Mouse (Mus musculus) fat pad, adult 2 months (tissue): Measurements from ENCODE around the gene Ace3.

ENCODE experiments used
- DNase-seq: peaks from one replicate; pipeline ENCODE4 v3.0.0-alpha.2; 2011; ENCODE audit warnings: low read depth, low spot score; ENCODE audit errors: extremely low read depth

Ace3 gene

DNA sequence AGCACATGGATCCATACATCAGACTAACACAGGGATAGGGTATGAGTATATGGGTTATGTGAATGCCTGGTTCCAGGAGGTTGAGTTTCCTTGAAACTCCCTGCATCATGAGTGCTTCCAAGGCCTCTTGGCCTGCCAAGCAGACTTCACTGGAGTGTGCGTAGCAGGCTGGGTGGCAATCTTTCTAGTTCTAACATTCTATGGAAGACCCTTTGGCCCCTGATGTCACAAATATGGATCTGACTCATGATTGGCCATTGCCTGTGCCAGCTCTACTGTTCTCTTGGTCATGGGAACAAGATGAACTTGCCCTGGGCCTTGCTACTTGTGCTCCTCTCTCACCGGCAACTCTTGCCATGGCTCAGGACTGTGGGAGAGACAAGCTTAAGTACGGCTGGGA lies at the start of gene Ace3:
Gene Ace3, plus strand, starts transcription at position 301 of the 400 bp plus-strand sequence.
- no peak for DNase-seq

DNA sequence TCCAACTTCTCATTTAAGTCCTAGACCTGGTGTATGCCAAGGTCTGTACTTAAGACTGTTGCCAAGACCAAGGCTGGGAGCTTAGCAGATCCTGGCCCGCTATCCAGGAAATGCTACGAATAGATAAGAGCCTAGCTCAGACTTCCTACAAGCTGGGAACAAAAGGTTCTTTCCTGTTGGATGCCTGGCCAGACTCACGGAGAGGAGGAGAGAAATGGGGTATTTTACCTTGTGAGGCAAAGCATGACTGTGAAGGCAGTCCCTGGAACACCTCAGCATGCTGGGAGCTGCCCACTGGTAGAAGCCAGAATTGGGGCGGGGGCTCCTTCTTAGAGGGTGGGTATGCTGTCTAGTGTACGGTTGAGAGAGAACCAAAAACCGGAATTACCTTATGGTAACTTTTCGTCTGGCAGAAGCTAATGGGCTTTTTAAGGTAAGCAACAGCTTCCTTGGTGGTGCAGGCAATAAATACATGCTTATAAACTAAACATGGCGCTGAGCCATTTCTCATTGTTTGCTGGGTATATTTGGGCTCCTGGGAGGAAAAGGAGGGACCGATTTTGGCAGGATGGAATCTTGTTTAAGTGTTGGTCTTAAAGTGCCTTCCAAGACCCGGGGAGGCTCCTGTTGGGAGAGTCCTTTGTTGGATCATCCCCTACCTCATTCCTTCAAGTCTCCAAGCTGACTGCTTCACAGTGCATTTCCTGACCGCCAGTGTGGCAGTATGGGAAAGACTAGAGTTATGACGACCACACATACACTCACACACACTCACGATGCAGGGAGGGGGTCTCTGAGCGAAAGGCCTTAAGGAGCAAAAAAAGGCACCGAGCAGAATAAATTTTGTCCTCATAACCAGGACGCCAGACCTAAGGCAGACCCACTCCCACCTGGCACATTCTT lies 49.5 kb upstream of the Ace3 start:
- DNase-seq: peak; percentile 90

DNA sequence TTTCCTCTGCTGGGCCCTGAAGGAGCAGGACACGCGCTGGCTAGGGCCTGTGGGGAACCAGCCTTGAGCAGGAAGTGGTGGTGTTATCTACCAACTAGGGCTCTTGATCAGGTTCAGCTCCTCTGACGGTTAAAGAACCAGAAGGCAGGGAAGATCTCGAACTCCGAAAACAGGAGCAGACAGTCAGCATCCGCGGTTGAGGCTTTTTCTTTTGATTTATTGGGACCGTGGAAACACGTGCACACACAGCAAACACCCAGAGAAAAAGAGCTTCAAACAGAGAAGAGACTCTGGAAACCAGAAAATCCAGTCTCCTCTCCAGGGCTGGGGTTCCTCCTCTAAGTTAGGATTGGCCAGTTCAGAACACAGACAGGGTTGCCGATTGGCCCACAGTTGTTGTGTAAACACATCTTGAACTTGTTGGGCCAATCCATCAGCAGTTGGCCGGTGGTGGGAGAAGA lies 47.8 kb upstream of the Ace3 start:
- DNase-seq: peak; percentile 56

DNA sequence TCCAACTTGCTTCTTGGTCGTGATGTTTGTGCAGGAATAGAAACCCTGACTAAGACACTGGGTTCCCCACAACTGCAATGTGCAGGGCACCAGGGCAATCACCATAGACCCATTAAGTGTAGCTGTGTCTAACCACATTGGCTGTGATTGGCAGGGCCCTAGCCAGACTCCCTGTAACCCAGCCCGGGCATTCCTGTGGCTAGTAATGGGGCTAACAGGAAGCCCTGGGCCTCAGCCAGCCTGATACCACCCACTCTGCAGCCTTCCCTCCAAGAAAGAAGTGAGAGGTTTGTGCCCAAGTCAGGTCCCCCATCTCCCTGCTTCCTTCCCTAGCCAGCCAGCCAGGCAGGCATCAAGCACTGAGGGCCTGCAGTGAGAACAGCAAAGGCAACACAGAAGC lies 46.2 kb upstream of the Ace3 start:
- DNase-seq: no peak

DNA sequence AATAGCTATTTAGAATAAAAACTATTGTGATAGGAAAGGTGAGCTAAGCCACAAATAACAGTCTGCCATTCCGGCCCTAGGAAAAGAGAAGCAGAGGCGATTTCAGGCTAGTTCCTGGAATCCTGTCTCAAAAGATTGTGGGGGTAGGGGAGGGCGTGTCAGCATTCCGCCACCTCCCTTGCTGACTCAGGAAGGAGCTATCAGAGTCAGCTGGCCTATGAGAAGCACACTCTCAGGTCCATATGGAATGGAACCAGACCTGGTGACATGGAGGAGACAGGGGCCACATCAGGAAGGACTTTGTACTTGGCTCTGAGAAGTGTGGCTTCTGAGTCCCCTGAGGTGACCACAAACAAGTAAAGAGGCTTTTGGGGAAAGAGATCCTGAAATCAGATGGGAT lies 44.0 kb upstream of the Ace3 start:
- DNase-seq: no peak

DNA sequence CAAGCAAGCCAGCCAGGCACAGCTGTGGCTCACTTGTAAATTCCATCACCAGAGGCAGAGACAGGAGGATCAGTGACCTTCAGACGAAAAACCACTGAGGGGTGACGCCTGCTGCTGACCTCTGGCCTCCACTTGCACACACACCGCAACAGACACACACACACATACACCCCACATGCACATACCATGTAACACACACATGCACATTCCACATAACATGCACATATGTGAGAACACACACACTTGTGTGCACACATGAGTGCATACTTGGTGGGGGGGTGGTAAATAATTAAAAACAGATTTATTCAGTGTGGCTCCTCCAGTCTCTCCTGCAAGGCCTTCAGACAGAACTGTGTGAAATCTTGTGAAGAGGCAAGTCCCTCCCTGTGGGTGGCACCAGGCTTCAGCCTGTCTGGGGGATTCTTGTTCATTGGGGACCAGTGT lies 42.9 kb upstream of the Ace3 start:
- DNase-seq: no peak

DNA sequence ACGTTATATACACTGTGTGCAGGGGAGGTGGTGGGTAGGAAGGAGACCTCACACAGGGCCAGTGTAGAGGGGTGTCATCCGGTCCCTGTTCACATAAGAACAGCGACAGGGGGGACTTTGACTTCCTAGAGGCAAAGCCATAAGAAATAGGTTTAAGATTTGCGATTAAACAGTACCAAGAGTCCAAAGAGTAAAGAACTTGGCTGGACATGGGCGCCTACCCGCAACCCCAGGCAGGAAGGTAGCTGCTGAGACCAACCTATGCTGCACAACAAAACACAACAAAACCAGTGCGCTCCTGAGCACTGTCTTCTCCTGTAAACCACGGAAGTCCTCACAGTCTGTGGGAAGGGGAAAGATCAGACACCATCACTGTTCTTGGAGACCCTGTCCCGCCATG lies 42.4 kb upstream of the Ace3 start:
- no peak for DNase-seq

DNA sequence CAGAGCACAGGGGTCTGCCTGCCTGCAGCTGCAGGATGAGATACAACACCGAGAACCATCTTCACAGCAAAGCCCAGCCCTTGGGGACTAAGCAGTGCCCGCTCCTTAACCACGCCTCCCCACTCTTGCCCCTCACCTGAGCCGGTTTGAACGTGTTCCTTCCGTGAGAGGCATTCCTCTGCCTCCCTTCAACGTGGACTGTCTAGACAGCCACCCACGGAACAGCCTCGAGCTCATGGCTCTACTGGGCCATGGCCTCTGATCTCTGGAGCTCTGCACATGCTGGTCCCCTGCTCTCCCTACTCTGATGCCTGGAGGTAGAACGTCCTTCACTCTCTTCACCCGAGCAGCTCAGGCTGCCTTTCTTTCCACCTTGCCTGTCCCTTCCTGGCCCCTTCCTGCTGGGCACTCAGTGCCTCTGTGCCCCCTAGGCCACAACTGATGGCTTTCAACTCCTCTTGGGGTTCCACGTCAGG lies 41.5 kb upstream of the Ace3 start, which contains the start of gene Cyb561:
Gene Cyb561, minus strand, starts transcription at position 426 of the 476 bp plus-strand sequence.
- DNase-seq: no peak

DNA sequence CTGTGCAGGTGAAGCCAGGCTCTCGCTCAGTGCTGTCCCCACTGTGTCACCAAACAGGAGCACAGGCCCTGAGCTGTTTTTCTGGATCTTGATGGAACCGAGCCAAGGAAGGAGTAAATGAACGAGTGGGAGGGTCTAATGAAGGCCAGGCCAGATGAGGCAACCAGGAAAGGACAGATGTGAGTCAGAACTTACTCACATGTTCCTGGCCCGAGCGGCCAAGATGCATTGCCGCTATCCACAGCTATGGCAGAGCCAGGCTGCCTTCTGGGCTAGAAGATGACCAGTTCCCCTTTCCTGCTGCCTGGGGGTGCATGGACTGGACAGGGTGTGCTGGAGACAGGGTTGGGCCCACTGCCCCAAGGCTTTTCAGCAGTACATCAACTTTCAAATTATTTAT lies 41.1 kb upstream of the Ace3 start:
- DNase-seq: peak; percentile 76

DNA sequence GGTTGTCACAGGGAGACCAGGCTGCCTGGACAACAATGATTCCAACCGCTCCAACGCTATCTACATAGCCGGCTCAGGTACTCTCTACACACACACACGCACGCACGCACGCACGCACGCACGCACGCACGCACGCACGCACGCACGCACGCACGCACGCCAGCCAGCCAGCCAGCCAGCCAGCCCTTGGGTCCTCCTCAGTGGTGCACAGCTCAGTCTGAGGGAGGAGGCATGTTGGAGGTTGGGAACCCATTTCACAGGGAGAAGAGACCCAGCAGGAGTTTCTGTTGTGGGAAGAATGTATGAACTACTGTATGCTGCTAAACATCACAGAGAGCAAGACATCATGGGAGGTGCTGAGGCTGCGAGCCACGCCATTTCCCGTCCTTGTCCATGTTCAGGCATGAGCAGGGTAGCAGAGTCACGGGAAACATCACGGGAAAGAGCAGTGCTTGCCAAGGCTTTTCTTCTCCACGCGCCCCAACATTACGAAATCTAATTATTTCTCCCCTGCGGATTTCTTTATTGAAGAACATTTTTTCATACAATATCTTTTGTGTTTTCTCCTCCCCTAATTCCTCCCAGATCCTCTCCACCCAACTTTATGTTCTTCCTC lies 38.6 kb upstream of the Ace3 start:
- DNase-seq: no peak

DNA sequence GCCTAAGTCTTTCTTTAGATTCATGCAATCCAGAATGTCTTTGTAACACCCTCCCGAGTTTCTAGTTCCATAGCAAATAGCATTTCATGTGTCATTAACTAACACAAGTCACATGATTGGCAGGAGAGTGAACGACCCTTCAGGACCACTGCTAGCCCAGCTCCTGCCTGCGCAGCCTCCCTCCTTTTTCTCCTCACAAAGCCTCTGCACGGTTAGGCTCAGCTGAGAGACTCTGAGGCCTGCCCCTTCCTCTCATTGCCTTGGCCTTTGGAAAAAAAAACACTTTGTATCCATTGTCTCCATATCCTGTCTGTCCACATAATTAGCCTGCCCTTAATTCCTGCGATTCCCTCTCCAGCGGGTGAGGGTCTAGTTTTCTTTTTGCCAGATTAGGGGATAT lies 37.0 kb upstream of the Ace3 start:
- DNase-seq: no peak

DNA sequence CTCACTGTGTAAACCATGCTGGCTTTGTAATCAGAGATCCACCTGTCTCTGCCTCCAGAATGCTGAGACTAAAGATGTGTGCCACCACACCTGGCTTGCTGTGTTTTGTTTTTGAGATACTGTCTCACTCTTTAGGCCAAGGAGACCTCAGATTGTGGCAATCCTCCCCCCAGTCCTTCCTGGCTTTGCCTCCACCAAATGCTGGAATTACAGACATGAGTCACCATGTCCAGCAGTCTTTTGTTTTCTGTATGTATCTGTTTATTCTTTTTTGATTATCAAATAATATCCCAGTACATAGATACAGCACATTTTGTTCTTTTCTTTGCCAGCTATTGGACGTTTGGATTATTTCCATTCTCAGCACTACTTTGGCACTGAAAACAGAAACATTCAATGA lies 35.9 kb upstream of the Ace3 start:
- DNase-seq: no peak

DNA sequence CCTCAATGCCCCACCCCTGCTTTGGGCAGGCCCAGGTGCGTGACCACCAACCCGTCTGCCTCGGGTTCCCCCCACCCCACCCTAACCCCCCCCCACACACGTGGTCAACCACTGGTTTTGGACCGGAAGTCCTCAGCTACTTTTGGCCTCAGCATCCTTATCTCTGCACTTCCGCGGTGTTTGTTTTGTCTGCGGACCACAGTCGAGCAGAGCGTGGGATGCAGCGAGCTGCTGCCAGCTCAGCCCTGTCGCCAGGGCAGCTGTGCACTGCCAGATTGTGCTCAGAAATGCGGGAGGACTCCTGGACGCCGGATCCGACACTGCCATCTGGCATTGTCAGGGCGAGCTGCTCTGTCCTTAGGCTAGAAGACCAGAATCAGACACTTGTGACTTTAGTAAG lies 35.1 kb upstream of the Ace3 start:
- no peak for DNase-seq

DNA sequence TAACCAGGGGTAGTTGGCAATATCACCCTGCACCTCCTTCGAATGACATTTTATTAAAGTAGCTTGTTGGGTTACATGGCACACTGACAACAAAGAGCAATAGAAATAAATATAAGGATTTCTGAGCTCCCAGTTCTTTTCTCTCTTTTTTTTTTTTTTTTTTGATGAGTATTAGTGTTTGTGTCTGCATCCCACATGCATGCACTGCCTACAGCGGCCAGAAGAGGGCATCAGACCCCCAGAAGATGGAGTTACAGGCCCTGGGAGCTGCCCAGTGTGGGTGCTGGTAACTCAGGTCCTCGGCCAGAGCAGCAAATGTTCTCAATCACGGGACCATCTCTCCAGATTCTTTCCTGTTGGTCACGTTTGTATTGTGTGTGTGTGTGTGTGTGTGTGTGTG lies 29.8 kb upstream of the Ace3 start:
- DNase-seq: no peak

DNA sequence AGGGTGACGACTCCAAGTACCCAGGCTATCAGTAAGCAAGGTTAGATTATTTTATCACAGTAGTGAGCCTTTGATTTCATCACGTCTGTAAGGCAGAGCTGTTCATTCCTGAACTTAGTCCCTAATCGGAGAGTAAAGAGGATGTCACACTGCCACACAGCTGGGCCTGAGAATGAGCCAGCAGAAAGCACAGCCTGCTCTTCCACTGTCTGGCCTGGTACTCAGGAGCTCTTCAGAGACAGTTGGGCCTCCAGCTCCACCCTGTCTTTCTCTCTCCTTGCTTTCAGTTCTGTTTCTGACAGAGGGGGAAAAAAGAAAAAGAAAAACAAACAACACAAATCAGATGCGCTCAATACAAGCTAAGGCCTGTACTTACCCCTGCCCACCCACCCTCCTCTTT lies 28.2 kb upstream of the Ace3 start:
- no peak for DNase-seq

DNA sequence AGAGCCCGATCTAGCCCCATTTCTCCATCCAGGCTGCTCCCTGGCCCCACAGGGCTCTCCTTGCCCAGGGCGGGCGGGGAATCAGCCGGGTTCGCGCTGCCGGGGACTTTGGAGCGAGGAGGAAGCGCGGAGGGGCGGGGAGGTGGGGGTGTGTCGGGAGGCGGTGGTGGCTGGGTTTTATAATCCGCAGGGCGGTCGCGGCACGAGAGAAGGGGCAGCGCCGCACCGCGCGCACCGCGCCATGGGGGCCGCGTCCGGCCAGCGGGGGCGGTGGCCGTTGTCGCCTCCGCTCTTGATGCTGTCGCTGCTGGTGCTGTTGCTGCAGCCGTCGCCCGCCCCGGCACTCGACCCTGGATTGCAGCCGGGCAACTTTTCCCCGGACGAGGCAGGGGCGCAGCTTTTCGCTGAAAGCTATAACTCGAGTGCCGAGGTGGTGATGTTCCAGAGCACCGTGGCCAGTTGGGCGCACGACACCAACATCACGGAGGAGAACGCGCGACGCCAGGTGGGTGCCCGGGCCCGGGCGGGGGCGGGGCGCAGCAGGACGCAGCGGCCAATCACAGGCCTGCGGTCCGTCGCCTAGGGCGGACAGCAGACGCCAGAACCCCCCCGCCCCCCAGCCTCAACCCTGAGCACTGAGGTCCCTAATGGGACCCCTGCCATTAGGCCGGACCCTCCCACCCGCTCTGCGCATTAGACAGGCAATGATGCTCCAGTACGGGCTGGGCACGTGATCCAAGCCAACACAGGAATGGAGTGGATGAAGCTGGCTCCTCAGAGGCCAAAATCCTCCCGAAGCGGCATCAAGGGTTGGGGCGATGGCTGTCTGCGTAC lies 26.5 kb upstream of the Ace3 start, which contains the start of gene Ace:
Gene Ace, plus strand, starts transcription at position 205 of the 834 bp plus-strand sequence.
- DNase-seq: no peak

DNA sequence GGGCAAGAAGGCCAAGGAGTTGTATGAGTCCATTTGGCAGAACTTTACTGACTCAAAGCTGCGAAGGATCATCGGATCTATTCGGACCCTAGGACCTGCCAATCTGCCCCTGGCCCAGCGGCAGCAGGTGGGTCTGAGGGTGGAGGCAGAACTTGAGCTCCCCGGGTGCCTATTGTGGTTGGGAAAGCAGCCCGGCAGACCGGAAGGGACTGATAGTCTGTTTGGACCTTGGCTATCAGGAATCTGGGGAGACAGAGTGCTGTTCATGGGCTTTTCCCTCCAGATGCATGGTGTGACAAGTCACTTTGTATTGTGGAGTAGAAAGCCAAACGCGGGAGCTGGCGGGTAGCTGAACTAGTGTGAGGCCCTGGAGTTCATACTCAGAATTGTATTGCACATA lies 25.5 kb upstream of the Ace3 start:
- DNase-seq: no peak

DNA sequence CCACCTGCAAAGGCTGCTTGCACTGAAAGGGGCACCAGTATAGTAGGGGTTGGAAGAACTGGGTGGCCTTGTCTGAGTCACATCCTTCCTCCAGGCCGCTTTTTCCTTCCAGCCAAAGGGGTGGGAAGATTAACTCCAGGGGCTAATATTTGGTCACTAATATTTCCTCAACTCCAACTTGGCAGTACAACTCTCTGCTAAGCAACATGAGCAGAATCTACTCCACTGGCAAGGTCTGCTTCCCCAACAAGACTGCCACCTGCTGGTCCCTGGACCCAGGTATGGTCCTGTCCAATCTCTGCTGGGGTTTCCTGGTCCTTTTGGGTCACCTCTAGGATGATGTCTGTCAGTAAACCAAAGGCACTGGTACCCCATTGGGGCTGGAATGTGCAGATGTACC lies 25.0 kb upstream of the Ace3 start:
- no peak for DNase-seq

DNA sequence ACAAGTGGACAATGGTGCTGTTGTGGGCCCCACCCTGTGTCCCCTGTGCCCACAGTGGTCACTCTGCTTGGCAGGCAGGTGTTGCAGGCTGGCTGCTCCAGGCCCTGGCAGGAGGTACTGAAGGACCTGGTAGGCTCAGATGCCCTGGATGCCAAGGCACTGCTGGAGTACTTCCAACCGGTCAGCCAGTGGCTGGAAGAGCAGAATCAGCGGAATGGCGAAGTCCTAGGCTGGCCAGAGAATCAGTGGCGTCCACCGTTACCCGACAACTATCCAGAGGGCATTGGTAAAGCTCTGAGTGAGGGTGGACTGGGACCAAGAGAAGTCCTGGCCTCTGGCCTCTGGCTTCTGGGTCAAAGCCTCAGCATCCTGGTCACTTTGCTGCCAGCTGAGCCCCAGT lies 19.9 kb upstream of the Ace3 start:
- DNase-seq: no peak

DNA sequence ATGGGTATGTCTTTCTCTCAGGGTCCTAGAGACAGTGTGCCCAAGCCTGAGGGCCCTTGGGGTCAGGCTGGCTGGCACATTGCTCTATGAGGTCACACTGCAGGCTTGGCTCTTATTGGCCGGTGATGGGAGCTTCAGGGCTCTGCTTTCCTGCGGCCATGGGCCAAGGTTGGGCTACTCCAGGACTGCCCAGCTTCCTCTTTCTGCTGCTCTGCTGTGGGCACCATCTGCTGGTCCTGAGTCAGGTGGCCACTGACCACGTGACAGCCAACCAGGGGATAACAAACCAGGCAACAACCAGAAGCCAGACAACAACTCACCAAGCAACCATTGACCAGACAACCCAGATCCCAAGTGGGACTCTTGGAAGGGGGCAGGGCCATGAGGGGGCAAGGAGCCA lies 19.4 kb upstream of the Ace3 start:
- no peak for DNase-seq

DNA sequence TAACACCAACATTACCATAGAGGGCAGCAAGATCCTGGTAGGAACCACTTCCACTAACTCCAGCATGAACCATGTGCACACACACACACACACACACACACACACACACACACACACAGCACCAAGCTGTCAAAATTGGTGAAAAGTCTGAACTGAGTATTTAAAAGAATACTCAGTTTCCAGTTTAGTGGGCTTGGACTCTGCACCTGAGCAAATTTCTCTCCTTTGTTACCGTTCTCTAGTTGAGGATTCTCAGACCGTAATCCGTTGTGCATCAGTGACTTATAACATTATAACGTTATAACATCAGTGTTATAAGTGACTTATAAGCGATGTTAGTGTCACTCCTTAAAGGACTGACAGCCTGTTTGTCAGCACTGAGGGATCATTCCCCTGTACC lies 18.8 kb upstream of the Ace3 start:
- DNase-seq: no peak
